Mouse (Mus musculus) brown adipose tissue, adult 24 weeks (tissue): ENCODE data around the gene Kng2. TPM values are rescaled to one million over a fixed set of nuclear protein-coding genes. Genes with fewer than 3 reads are reported as not detected.

Experiments
- H3K27ac ChIP-seq: fragments of 200-500 bp; replicated peaks from 2 replicates; pipeline ENCODE4 v1.5.1; 2012; ENCODE audit warnings: low read depth, mild to moderate bottlenecking, low read length
- H3K4me1 ChIP-seq: fragments of 200-500 bp; 2 replicates; pipeline ENCODE4 v1.6.1; 2012; ENCODE audit warnings: low read length, mixed read lengths; ENCODE audit not compliant: control insufficient read depth, insufficient read depth, insufficient read length
- H3K4me3 ChIP-seq: fragments of 200-500 bp; 2 replicates; pipeline ENCODE4 v1.5.1; 2012; ENCODE audit warnings: low read depth, mild to moderate bottlenecking, low read length, moderate library complexity; ENCODE audit not compliant: insufficient read depth
- polyA plus RNA-seq: library from polyadenylated mRNA; stranded (reverse); fragments of >200 nt; gene quantifications from 2 replicates; pipeline ENCODE4 v1.2.4, GENCODE M21; 2012; ENCODE audit not compliant: missing spikeins, insufficient read depth, insufficient read length

Gene Kng2
- polyA plus RNA-seq, 1 experiment, result 169 TPM

- Histone ChIP-seq H3K27ac (no peak overlapping the region), H3K4me1 (no peaks in the 10 kb centered on the region), H3K4me3 (no peak overlapping the region)
Measured at GRCm38 (mm10) chr16:22937631-22938030, 91.7 kb downstream of the Kng2 start.

Other genes starting within 250 kb of the Kng2 start
- gene Crygs, start 217.9 kb downstream of the Kng2 start, polyA plus RNA-seq, result not detected in 2 replicates
- gene Tbccd1, start 171.8 kb downstream of the Kng2 start, polyA plus RNA-seq, result 9.1 and 10.6 TPM in 2 replicates
- 26.8 and 27.2 TPM in 2 replicates for gene Dnajb11, start 171.6 kb downstream of the Kng2 start, polyA plus RNA-seq
- 3.4 TPM in 1 of 2 replicates, not detected in the other for gene Ahsg, start 138.2 kb downstream of the Kng2 start, polyA plus RNA-seq
- gene Fetub, start 111.1 kb downstream of the Kng2 start, polyA plus RNA-seq, result 1.4 and 2.8 TPM in 2 replicates
- not detected in 2 replicates for gene Hrg, start 78.4 kb downstream of the Kng2 start, polyA plus RNA-seq
- 0.88 and 1.6 TPM in 2 replicates for gene Kng1, start 28.4 kb upstream of the Kng2 start, polyA plus RNA-seq
- gene Eif4a2, start 78.0 kb upstream of the Kng2 start, polyA plus RNA-seq, result 287 and 288 TPM in 2 replicates
- 13.8 and 15.6 TPM in 2 replicates for gene Rfc4, start 98.3 kb upstream of the Kng2 start, polyA plus RNA-seq
- gene Adipoq, start 117.1 kb upstream of the Kng2 start, polyA plus RNA-seq, result 1,590 and 1,771 TPM in 2 replicates
- gene St6gal1, start 195.3 kb upstream of the Kng2 start, polyA plus RNA-seq, result 7.3 and 8.6 TPM in 2 replicates